Mouse (Mus musculus): Measurements from ENCODE around the gene Prpf19. TPM values are rescaled to one million over a fixed set of nuclear protein-coding genes. Genes with fewer than 3 reads are reported as not detected.

Prpf19 gene
- polyA plus RNA-seq, 1 experiment from 2014 or later, result 37.7 TPM

GRCm38 (mm10) chr19:10905728-10906000 is 10.6 kb downstream of the Prpf19 start:
- ATAC-seq (replicated peaks; ENCODE audit: extremely low read depth, insufficient read depth, low FRiP score), result no peak
- Histone ChIP-seq H3K4me1 (ENCODE audit: control insufficient read depth, insufficient read depth, low read length) (peaks cover 43% of the 10 kb centered on the region), H3K4me3 (ENCODE audit: low read length) (no peak overlapping the region), H3K27ac (ENCODE audit: low read length) (peak overlapping the region; percentile 93), H3K4me2 (ENCODE audit: low read depth, low read length) (peak overlapping the region; percentile 28), H3K36me3 (ENCODE audit: control insufficient read depth, insufficient read depth) (peaks cover 53% of the 10 kb centered on the region), H3K9me3 (replicated peaks; ENCODE audit: control insufficient read depth, low read length) (no peaks in the 10 kb centered on the region), H3K27me3 (ENCODE audit: control insufficient read depth, insufficient read depth, low read length) (no peaks in the 10 kb centered on the region), H3K9ac (ENCODE audit: low read length) (peak overlapping the region; percentile 70)
- 32% methylated on average over 5 of the region's 5 CpGs for WGBS

GRCm38 (mm10) chr19:10907891-10908290 is 12.9 kb downstream of the Prpf19 start:
- H3K27ac ChIP-seq (ENCODE audit: low read length), result peak overlapping the region; percentile 98

GRCm38 (mm10) chr19:10909087-10909721 is 14.2 kb downstream of the Prpf19 start:
- no peaks in the 10 kb centered on the region for H3K9me3 ChIP-seq (replicated peaks; ENCODE audit: control insufficient read depth, low read length)
- peaks cover 50% of the 10 kb centered on the region for H3K4me1 ChIP-seq (ENCODE audit: control insufficient read depth, insufficient read depth, low read length)
- peak; percentile 73 for ATAC-seq (replicated peaks; ENCODE audit: extremely low read depth, insufficient read depth, low FRiP score)
- 18% methylated on average over 6 of the region's 6 CpGs for WGBS
- peaks cover 19% of the 10 kb centered on the region for H3K36me3 ChIP-seq (ENCODE audit: control insufficient read depth, insufficient read depth)
- no peak overlapping the region for H3K4me3 ChIP-seq (ENCODE audit: low read length)
- peak overlapping the region; percentile 54 for H3K9ac ChIP-seq (ENCODE audit: low read length)
- peak overlapping the region; percentile 98 for H3K27ac ChIP-seq (ENCODE audit: low read length)
- no peaks in the 10 kb centered on the region for H3K27me3 ChIP-seq (ENCODE audit: control insufficient read depth, insufficient read depth, low read length)
- H3K4me2 ChIP-seq (ENCODE audit: low read depth, low read length), result peak overlapping the region; percentile 18; the same call in 1 of the 2 replicates

More at GRCm38 (mm10) chr19:10907891-10908290, 12.9 kb downstream of the Prpf19 start:
- Histone ChIP-seq H3K9ac (ENCODE audit: low read length) (no peak overlapping the region), H3K27me3 (ENCODE audit: control insufficient read depth, insufficient read depth, low read length) (no peaks in the 10 kb centered on the region), H3K4me3 (ENCODE audit: low read length) (no peak overlapping the region), H3K36me3 (ENCODE audit: control insufficient read depth, insufficient read depth) (peaks cover 32% of the 10 kb centered on the region), H3K9me3 (replicated peaks; ENCODE audit: control insufficient read depth, low read length) (no peaks in the 10 kb centered on the region), H3K4me1 (ENCODE audit: control insufficient read depth, insufficient read depth, low read length) (peaks cover 47% of the 10 kb centered on the region), H3K4me2 (ENCODE audit: low read depth, low read length) (no peak overlapping the region)
- ATAC-seq (replicated peaks; ENCODE audit: extremely low read depth, insufficient read depth, low FRiP score), result no peak
- WGBS, result 46% methylated on average over 3 of the region's 3 CpGs

- H3K27ac ChIP-seq (ENCODE audit: low read length), result peak overlapping the region; percentile 67
These were observed 19.3 kb downstream of the Prpf19 start for GRCm38 (mm10) chr19:10914291-10914690.

GRCm38 (mm10) chr19:10914870-10915269 is 19.8 kb downstream of the Prpf19 start:
- no peak for ATAC-seq (replicated peaks; ENCODE audit: extremely low read depth, insufficient read depth, low FRiP score)
- Histone ChIP-seq H3K9me3 (replicated peaks; ENCODE audit: control insufficient read depth, low read length) (no peaks in the 10 kb centered on the region), H3K9ac (ENCODE audit: low read length) (peak overlapping the region; percentile 0; the same call in 1 of the 2 replicates), H3K4me2 (ENCODE audit: low read depth, low read length) (no peak overlapping the region), H3K4me3 (ENCODE audit: low read length) (no peak overlapping the region), H3K36me3 (ENCODE audit: control insufficient read depth, insufficient read depth) (no peaks in the 10 kb centered on the region), H3K27ac (ENCODE audit: low read length) (peak overlapping the region; percentile 67), H3K27me3 (ENCODE audit: control insufficient read depth, insufficient read depth, low read length) (no peaks in the 10 kb centered on the region), H3K4me1 (ENCODE audit: control insufficient read depth, insufficient read depth, low read length) (peaks cover 15% of the 10 kb centered on the region)
- 63% methylated on average over 2 of the region's 2 CpGs for WGBS

More at GRCm38 (mm10) chr19:10914291-10914690, 19.3 kb downstream of the Prpf19 start:
- peaks cover 18% of the 10 kb centered on the region for H3K4me1 ChIP-seq (ENCODE audit: control insufficient read depth, insufficient read depth, low read length)
- H3K9me3 ChIP-seq (replicated peaks; ENCODE audit: control insufficient read depth, low read length), result no peaks in the 10 kb centered on the region
- H3K4me3 ChIP-seq (ENCODE audit: low read length), result no peak overlapping the region
- H3K27me3 ChIP-seq (ENCODE audit: control insufficient read depth, insufficient read depth, low read length), result no peaks in the 10 kb centered on the region
- H3K9ac ChIP-seq (ENCODE audit: low read length), result peak overlapping the region; percentile 8
- ATAC-seq (replicated peaks; ENCODE audit: extremely low read depth, insufficient read depth, low FRiP score), result peak; percentile 46; the same call in 1 of the 2 replicates
- 17% methylated on average over 7 of the region's 7 CpGs for WGBS
- no peak overlapping the region; the same call in 1 of the 2 replicates for H3K4me2 ChIP-seq (ENCODE audit: low read depth, low read length)
- H3K36me3 ChIP-seq (ENCODE audit: control insufficient read depth, insufficient read depth), result no peaks in the 10 kb centered on the region

GRCm38 (mm10) chr19:10916506-10916905 is 21.5 kb downstream of the Prpf19 start:
- ATAC-seq (replicated peaks; ENCODE audit: extremely low read depth, insufficient read depth, low FRiP score), result no peak
- Histone ChIP-seq H3K36me3 (ENCODE audit: control insufficient read depth, insufficient read depth) (no peaks in the 10 kb centered on the region), H3K9ac (ENCODE audit: low read length) (no peak overlapping the region), H3K27ac (ENCODE audit: low read length) (no peak overlapping the region), H3K4me2 (ENCODE audit: low read depth, low read length) (no peak overlapping the region), H3K27me3 (ENCODE audit: control insufficient read depth, insufficient read depth, low read length) (no peaks in the 10 kb centered on the region), H3K4me1 (ENCODE audit: control insufficient read depth, insufficient read depth, low read length) (peaks cover 15% of the 10 kb centered on the region), H3K4me3 (ENCODE audit: low read length) (no peak overlapping the region), H3K9me3 (replicated peaks; ENCODE audit: control insufficient read depth, low read length) (no peaks in the 10 kb centered on the region)
- 46% methylated on average over 5 of the region's 5 CpGs for WGBS

- H3K27ac ChIP-seq (ENCODE audit: low read length), result no peak overlapping the region
- no peak overlapping the region for H3K4me2 ChIP-seq (ENCODE audit: low read depth, low read length)
- no peaks in the 10 kb centered on the region for H3K9me3 ChIP-seq (replicated peaks; ENCODE audit: control insufficient read depth, low read length)
- H3K4me3 ChIP-seq (ENCODE audit: low read length), result no peak overlapping the region
- H3K4me1 ChIP-seq (ENCODE audit: control insufficient read depth, insufficient read depth, low read length), result peaks cover 11% of the 10 kb centered on the region
- no peak for ATAC-seq (replicated peaks; ENCODE audit: extremely low read depth, insufficient read depth, low FRiP score)
- 84% methylated on average over 10 of the region's 10 CpGs for WGBS
- H3K27me3 ChIP-seq (ENCODE audit: control insufficient read depth, insufficient read depth, low read length), result no peaks in the 10 kb centered on the region
- no peaks in the 10 kb centered on the region for H3K36me3 ChIP-seq (ENCODE audit: control insufficient read depth, insufficient read depth)
- H3K9ac ChIP-seq (ENCODE audit: low read length), result no peak overlapping the region
These were observed 23.4 kb downstream of the Prpf19 start for GRCm38 (mm10) chr19:10918321-10918991.

DNA sequence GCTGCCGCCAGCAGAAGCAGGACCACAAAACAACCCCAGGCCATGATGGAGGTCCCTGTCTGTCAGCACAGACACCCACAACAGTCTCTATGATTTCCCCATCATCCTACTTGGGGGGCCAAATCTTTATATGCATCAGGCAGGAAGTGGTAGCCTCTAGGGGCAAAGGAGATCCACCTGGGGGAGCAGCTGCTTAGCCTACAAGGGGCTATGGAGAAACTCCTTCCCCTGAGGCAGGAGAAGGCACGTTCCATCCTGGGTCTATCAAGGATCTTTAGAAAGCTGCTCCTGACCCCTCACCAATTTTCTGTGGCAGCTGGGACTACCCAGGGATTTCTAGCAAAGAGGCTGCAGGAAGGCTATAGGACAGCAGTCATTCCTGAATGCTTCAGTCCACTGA is 25.5 kb downstream of the Prpf19 start, which contains the start of gene Zp1:
TSS of gene Zp1 (minus strand) at position 101 of the 400 bp plus-strand sequence.
- 62% methylated on average over 2 of the region's 2 CpGs for WGBS
- H3K27ac ChIP-seq (ENCODE audit: low read length), result no peak within 1 kb of the TSS
- H3K9ac ChIP-seq (ENCODE audit: low read length), result no peak within 1 kb of the TSS
- H3K36me3 ChIP-seq (ENCODE audit: control insufficient read depth, insufficient read depth), result no peaks in the 10 kb centered on the region
- no peak within 1 kb of the TSS for H3K4me2 ChIP-seq (ENCODE audit: low read depth, low read length)
- no peaks in the 10 kb centered on the region for H3K27me3 ChIP-seq (ENCODE audit: control insufficient read depth, insufficient read depth, low read length)
- H3K4me3 ChIP-seq (ENCODE audit: low read length), result no peak within 1 kb of the TSS
- H3K4me1 ChIP-seq (ENCODE audit: control insufficient read depth, insufficient read depth, low read length), result peaks cover 2% of the 10 kb centered on the region; the same call in 1 of the 2 replicates
- ATAC-seq (replicated peaks; ENCODE audit: extremely low read depth, insufficient read depth, low FRiP score), result no peak
- no peaks in the 10 kb centered on the region for H3K9me3 ChIP-seq (replicated peaks; ENCODE audit: control insufficient read depth, low read length)

GRCm38 (mm10) chr19:10921058-10921457 is 26.0 kb downstream of the Prpf19 start:
- Histone ChIP-seq H3K9ac (ENCODE audit: low read length) (no peak overlapping the region), H3K4me3 (ENCODE audit: low read length) (no peak overlapping the region), H3K36me3 (ENCODE audit: control insufficient read depth, insufficient read depth) (no peaks in the 10 kb centered on the region), H3K27ac (ENCODE audit: low read length) (no peak overlapping the region), H3K9me3 (replicated peaks; ENCODE audit: control insufficient read depth, low read length) (no peaks in the 10 kb centered on the region), H3K4me2 (ENCODE audit: low read depth, low read length) (no peak overlapping the region), H3K4me1 (ENCODE audit: control insufficient read depth, insufficient read depth, low read length) (peaks cover 4% of the 10 kb centered on the region; the same call in 1 of the 2 replicates), H3K27me3 (ENCODE audit: control insufficient read depth, insufficient read depth, low read length) (no peaks in the 10 kb centered on the region)
- 69% methylated on average over 3 of the region's 3 CpGs for WGBS
- ATAC-seq (replicated peaks; ENCODE audit: extremely low read depth, insufficient read depth, low FRiP score), result no peak
